Mouse (Mus musculus) right cerebral cortex, postnatal 36 days (tissue): ENCODE results near the gene Serpinb2.

Source experiments
- DNase-seq, 2 experiments: peaks; one replicate each; pipeline ENCODE4 v3.0.0; 2022; ENCODE audit warnings: low spot score in 2 of 2, mixed read lengths in 1 of 2

Gene Serpinb2

DNA sequence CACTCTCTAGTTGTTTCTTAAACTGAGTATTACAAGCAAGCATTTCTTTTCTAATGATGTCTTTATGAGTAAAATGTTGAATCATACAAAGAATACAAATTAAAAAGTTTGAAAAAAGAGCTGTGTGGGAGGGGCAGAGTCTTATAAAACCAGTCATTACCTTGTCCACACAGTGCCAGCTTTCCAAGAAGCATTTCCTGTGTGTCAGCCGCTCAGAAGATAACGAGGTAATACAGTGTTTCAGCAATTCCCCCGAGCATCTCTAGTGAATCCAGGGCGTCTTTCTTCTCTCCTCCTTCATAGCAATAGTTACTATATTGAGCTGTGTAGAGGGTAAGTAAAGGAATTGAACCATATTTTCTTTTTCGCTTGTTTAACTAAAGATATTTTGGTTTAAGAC is at the start of gene Serpinb2:
TSS of gene Serpinb2 (plus strand) at position 172 of the 400 bp plus-strand sequence.
- no peak for DNase-seq

DNA sequence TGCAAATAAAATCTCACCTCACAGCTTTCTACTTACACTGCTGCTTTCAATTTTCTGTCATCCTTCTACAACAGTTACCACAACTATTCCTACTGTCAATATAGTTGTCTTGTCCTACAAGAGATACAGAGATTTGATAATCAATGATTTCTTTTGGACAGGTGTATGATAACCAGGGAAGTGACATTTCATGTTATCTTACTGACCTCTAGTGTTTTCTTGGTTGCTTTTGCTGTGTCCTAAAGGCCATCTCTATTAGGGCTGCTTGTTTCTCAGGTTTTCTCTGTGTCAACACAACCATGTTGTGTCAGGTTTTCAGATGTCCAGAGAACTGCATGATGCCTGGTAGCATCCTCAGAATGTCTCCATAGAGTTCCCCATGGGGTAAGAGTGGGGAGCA is 31.3 kb upstream of the Serpinb2 start:
- DNase-seq, result no peak

DNA sequence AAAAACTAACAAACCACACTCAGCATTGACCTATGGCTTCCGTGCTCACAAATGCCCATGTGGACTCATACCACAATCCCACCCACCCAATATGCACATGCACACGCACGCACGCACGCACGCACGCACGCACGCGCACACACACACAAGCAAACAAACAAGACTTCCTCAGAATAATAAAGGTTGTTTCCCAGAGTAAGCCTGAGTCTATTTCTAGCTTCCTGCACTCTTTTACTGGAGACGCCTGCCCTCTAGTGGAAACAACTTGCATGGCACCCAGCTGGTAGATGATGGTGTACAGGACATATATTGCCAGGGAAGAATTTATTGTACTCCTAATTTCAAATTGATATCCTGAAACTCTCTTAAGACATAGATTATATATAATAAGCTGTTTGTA is 29.8 kb upstream of the Serpinb2 start:
- peak; percentile 65 to 74 for DNase-seq

DNA sequence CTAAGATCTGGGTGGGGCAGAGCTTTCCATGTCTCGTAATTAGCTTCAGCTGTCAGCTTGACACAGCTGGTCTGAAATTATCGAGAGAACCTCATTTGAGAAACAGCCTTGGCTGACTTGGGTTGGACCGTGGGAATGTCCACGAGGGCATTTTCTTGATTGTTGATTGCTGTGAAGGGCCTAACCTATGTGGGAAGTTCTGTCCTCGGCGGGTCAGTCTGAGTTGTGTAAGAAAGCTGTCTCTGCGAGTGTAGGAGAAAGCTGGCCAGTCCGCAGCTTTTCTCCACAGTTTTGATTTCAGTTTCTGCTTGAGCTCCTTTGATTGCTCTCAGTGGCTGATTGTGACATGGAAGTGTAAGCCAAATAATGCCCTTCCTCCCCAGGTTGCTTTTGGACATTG is 21.6 kb upstream of the Serpinb2 start:
- DNase-seq, result no peak

DNA sequence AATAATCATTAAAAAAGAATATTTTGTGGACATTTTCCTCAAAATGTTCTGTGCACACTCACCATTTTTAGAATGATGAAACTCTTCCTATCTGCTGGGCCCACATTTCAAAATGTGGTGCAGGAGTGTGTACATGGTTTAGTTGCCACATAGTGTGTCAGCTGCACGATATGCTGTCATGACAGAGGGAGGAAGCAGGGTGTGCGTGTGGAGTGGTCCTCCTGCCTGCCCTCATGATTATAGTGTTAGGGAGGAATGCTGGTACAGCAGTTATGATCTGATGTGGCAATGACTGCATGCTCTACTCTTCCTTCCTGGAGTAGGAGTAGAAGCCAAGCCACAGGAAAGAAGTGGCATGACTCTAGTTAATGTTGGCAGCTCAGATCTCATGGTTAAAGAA is 14.4 kb upstream of the Serpinb2 start:
- DNase-seq, result no peak

DNA sequence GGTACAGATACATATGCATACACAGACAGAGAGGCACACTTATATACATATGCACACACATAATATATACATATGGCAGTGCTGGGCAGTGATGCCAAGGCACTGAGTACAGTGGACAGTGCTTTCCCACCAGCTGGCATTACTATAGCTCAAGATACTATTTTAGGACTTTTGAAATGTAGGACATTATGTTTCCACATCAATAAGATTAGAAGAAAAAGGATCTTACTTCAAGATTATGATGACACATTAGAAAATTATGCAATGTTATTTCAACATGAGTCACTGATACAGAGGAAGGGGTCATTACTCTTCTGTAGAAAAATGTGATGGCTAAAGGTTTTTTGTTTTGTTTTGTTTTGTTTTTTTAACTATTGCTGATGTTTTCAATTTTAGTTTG is 9.2 kb upstream of the Serpinb2 start:
- DNase-seq, result no peak

DNA sequence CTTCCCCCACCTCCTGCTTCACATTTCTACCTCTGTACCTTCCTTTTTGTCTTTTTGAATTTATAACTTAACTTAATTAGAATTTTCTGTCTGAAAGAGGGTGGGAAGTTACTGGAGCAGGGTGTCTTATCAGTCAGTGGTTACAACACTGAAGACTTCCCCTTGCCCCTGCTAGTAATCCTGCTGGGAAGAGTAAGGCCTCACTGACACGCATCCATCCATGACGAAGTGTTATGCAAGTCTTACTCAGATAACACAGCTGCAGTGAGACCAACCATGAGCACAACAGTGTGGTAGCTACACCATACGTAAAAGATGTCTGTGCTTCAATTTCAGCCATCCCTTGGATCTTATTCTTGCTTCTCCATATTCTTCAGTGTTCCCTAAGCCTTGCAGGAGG is 7.9 kb upstream of the Serpinb2 start:
- no peak for DNase-seq

DNA sequence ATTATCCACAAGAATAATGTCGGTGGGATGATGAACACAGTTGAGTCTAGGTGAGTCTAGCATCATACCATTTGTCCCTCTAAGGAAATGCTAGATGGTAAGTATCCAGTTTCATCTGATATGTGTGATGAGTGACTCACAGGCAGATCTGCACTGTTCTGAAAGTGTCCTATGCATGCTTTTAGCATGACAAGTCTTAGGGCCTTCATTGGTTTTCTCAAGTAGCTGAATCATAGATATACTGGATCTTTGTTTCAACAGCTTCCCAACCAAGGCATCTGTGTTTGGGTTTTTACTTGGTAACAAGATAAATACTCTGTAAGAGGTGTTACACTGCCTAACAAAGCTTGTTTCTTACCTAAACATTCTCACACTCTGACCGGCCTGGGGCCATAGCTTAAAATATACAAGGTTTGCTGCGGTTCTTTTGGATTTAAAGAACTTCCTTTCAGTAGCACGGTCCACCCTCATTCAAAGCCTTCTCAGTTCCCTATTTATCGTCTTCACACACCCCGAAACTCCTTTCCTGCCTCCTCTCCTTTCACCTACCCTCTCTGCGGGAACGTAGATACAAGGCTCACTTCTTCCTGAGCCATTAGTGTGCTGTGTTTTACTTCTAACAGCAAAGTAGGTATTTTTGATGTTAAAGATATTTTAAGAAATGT is 5.2 kb upstream of the Serpinb2 start:
- no peak for DNase-seq

DNA sequence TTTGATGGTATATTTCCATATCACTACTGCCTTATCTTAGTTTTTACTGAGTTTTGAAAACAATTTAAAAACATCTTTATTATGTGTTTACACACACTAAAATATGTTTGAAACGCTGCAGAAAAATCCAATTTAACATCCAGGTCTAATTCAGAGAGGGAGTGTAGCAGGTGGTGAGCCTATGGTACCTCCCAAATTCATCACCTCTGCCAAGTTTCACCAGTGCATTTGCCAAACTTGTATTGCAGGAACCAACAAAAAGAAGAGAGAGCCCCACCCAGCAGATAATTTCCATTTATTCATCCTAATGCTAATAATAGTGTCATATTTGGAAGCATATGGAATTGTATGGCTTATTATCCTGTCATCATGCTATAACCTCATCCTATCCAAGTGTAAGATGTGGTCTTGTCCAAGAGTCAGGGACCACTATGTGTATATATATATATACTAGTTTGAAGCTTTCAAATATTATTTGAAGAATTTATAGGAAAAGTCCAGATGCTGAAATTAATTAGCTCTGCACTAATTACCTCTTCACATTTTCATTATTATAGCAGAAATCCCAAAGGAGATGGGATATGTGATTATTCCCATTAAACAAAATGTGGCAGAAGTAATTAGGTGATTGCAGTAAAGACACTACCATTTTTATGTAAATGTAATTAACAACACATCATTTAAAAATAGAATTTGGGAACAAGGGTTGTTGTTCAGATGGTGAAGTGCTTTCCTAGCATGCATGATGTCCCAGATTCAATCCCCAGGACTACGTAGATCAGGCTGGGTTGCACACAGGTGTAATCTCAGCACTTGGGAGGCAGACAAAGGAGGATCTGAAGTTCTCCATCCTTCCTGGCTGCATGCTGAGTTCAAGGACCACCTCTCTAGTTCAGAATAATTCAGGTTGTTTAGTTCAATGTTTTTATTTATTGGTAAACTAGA is 1.2 kb downstream of the Serpinb2 start:
- no peak for DNase-seq

DNA sequence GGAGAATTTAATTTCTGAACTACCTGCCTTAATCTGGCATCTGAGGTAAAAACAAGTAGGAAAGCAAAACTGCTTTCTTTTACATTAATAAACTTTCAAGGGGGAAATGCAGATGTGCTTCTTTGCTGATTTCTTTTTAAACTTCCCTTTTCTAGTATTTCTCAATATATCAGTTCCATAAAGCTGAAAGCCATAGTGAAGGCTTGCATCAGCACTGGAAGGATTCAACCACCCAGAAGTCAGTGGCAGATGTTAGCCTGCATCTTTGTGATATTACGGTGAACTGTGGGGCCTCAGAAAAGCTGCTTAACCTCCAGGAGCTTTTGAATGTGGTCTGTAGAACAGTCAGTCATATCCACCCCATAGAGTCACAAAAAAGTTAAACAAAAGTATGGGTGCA is 2.3 kb downstream of the Serpinb2 start:
- DNase-seq, result no peak

DNA sequence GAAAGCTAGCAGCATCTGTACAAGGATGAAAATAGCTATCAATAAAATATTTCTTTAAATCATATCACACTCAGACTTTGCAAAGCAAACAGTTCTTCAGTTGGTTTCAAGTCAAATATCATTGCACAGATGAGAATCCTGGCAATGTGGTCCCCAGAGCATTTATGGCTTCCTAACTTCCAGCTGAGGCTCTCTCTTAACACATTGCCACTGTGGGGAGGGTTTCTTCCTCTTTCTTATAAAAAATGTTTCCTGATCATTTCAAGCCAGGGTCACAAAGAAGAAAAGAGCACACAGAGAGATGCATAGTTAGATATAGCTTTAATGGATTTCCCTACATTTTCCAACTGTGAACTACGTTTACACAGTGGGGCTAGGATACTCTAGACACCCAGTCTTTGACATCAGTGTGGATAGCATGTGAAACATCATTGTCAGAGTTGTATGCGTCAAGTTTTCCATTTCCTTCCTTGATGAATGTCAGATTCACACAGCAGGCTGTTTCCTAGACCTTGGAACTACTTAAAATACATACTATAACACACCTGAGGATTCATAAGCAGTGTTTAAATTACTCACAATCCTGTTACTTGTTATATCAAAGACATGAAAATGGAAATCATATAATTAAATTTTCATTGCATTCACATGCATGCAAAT is 4.7 kb downstream of the Serpinb2 start:
- no peak for DNase-seq

DNA sequence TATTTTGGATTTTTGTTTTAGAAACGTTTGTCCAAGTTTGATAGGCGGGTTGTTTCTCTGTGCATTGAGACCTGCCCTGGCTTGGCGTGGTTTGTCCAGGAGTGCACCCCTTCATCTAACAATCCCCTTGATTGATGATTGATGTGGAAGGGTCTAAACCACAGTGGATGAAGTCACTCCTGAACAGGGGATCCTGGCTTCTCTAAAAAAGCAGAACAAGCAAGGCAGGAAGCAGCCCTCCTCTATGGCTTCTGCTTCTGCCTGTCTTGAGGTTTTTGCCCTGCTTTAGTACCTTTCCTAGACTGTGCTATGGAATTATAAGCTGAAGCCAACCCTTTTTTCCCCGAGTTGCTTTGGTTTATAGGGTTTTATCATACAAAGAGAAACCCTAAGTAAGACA is 14.4 kb downstream of the Serpinb2 start:
- DNase-seq, result no peak

DNA sequence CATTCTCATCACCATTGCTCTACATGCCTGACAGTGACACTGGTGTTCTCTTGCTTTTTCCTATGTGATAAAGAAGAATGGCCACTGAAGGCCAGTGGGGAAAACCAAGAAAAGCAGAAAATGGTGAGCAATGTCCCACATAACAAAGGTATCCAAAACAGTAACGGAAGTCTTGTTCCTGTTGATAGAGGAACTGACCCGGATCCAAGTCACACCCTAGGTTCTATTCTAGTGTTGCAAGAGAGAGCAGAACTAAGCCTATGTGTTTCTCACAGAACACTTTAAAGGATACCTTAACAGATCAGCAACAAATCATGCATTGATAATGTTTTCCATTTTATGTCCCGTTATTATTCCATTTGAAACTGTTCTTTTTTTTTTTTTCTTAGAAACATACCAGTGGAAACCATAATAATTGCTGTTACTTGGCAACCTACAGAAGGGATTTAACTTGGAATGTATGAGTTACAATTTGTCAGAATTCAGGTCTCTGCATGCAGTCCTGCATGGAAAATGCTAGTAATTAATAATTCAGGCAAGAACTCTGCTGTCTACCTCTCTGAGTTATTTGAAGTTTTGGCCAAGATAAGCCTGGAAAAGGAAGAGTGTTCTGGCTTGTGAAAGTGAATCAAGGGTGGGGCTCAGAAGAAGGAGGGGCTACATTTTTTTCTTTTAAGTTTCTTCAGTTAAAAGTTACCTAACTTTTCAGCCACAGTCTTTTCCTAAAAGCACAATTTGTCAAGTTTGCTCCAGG is 17.3 kb downstream of the Serpinb2 start:
- DNase-seq, result no peak

DNA sequence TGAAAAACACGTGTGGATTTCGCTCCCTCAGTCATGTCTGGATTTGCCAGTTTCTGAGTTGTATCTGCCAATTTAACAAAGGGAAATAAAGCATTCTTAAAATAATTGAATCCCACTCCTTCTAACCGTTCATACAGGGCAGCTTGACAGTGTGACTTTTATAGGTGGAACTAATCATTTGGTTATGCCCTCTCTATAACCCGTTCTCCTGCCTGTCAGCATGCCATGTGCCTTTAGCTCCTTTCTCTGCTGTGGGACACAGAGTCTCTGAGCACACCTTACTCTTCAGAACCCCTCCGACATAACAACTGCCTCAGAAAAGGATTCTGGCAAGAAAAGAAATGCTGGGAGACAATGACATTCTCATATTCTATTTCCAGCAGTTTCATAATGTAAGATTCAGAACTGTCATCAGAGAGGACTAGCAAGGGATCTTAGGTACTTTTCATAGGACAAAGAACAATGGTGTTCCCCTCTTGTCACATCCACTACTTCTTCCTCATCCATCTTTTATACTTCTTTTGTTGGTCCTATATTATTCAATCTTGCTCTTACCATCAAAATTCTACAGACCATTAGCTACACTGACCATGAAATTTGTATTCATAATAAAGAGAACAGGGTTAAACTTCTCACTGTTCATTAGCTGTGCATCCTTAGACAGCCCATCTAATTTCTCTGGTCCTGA is 18.3 kb downstream of the Serpinb2 start:
- DNase-seq, result no peak

DNA sequence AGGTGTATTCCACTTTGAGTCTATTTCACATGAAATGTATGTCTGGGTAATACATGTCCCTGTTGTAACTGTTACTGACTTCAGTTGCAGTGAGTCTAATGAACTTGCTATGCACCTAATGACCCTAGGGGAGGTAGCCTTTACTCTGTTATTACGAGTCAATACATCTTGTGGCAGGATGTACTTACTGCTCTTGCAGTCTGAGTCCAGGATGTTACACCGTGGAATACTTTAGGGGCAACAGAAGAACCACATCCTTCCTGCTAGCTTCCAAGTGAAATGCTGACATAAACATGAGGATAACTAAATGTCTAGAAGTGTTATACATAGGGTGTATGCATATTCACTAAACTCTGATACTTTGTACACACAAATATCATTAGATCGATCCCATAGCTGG is 22.5 kb downstream of the Serpinb2 start:
- no peak for DNase-seq

DNA sequence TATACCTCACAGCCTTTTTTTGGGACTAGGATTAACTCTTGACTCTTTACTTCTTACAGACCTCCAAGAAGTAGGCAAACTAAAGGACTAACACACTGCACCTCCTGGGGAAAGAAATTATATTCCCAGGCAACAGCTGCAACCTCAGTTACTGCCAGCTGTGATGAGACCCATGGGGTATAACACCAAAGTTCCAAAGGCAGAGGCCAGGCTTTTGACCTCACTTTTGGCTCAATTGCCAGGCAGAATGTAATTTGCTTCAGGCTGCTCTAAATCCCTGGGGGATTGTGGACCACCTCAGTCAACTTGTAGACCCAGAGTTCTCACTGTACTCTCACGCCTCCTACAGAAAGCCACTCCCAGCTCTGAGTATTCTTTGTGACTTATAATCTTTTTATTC is 26.2 kb downstream of the Serpinb2 start:
- DNase-seq, result no peak

DNA sequence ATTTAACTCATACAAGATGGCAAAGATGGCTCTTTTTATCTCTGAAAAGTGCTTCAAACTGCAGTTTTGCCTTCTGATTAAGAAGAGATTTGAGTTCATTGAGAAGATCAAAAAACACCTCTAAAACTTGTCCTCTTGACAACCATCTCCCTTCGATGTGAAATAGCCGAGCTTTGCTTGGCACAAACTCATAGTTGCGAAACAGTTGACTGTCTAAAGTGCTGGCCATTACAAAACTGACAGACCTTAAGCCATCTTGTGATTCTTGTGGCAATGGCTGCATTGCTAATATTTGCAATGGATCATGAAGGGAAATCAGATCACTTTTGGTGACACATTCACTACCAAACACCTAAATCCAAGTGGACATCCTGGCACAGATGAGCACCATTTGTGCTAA is 48.3 kb downstream of the Serpinb2 start:
- no peak for DNase-seq

DNA sequence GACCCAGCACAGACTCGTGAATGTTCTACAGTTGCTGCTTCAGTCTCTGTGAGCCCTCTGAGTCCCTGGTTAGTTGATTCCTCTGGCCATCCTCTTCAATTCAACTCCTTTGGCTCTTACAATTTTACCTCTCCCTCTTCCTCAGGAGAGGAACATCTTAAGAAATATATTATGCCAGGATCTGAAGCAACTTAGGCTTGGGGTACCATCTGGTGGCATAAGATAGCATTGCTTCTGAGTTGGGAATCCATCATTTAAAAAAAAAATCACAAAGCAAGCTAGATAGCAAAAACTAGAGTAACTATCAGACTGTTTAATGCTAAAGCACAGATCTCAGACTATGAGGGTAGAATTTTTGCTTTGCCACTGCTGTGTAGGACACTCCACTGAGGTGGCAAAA is 50.9 kb downstream of the Serpinb2 start:
- DNase-seq, result peak in 1 of 2 experiments; percentile 6

DNA sequence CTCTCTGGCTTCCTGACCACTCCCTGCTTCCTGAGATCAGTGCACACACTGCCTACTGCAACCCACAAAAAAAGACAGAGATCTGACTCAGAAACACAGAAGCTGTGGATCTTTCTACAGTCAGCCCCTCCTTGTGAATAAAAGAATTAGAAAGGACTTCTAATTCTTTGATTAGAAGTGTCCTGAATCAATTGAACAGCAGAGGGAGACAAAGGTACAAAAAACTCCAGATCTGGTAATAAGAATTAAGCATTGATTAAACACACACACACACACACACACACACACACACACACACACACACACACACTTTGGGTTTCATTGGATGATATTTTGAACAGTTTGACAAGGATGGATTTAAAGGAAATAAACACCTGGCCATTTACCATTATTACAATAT is 54.4 kb downstream of the Serpinb2 start:
- no peak for DNase-seq

DNA sequence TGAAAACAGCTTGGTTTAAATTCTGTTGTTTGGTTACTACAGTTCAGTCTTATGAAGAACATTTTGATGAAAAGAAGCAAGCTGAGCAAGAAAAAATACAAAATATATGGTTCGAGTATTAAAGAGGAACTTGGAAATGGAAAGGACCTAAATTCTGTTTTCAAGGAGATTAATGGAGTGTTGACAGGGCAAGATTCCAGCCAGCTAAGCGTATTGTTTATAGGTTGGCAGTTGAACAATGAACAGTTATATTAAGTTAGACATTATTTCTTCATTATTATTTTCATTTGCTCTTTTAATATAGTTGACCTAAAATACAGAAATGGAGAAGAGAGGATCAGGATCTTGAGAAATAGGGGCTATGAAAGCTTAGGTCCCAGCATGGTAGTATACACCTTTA is 64.9 kb downstream of the Serpinb2 start:
- no peak for DNase-seq

DNA sequence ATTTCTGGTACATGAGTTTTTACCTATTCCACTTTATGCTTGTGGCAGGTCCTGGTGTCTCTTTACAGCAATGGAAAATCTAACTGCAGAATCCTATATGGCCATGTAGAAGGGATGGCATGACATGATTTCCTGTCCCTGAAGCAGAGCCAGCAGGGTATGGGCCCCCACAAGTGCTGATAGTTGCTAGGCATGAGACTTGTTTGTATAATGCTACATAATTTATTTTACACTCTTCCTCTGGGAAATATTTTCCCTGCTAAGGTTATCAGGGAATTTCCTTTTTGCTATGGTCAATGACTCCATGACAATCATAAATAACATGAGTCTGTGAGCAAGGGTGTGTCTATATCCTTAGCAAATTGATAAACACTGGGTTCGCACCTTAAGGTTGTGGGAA is 66.3 kb downstream of the Serpinb2 start:
- no peak for DNase-seq
